Mouse (Mus musculus) layer of hippocampus, adult 8-10 months (tissue): ENCODE data around the gene Nfya. TPM values are rescaled to one million over a fixed set of nuclear protein-coding genes. Genes with fewer than 3 reads are reported as not detected.
"Not testable (repeated sequence)": the region's sequence is repeated elsewhere in the genome, so short reads cannot be mapped to it uniquely, and the experiment has no call there.

Experiments
- DNase-seq, 2 experiments: peaks; one replicate each; pipeline ENCODE4 v3.0.0; 2022; ENCODE audit warnings: low spot score in 2 of 2
- total RNA-seq, 4 experiments: library from RNA; stranded (reverse); gene quantifications; 2 replicates each; pipeline ENCODE4 v1.2.4; 2022

Nfya gene
- total RNA-seq, 4 experiments from 2014 or later, result 22.2 to 35.0 (median 27.9) TPM

GRCm38 (mm10) chr17:48401710-48402109 is 8.0 kb downstream of the Nfya start:
- DNase-seq, result no peak

GRCm38 (mm10) chr17:48392616-48393015 is 17.1 kb downstream of the Nfya start:
- peak in 1 of 2 experiments; percentile 33 for DNase-seq

DNA sequence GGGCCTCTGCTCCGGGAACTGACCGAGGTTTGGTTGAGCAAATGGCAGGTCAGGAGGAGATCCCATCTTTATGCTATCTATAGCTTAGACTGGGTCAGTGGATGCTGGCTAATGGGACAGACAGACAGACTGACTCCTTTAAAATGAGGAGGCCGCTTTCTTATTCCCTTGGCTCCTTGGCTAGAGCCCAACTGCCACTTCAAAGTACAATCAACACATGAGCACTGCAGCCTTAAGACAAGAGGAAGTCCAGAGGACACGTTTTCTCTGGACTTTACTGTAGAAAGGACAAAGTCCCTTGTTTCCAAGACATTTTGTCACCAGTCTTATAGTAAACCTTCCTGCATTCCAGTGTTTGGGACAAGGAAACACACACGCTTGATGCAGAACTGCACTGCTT is 18.3 kb downstream of the Nfya start:
- no peak for DNase-seq

- no peak for DNase-seq
These were observed 20.3 kb downstream of the Nfya start for GRCm38 (mm10) chr17:48389442-48389841.

GRCm38 (mm10) chr17:48388666-48389065 is 21.0 kb downstream of the Nfya start:
- no peak for DNase-seq

DNA sequence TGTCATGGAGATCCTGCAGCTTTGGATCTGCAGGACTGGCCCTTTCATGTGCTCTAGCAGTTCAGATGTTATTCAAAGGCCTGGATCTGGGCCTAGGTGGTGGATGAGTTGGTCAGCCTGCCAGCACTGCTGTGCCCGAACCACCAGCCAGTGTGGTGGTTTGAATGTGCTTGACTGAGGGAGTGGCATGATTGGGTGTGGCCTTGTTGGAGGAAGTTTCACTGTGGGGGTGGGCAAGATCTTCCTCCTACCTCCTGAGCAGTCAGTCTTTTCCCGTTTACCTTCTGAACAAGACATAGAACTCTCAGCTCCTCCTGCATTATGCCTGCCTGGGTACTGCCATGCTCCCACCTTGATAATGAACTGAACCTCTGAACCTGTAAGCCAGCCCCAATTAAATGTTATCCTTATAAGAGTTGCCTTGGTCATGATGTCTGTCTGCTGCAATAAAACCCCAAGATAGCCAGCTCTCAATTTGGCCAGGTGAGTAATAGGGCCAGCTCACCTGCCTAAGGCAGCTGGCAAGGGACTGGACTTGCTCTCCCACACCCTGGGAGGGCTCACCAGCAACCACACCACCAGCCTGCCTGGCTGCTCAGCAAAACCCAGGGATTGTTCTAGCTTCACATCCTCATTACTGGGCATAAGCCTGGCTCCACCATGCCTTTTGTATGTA is 23.8 kb downstream of the Nfya start:
- no peak for DNase-seq

GRCm38 (mm10) chr17:48379050-48379449 is 30.7 kb downstream of the Nfya start:
- DNase-seq, result no peak

GRCm38 (mm10) chr17:48376102-48376501 is 33.6 kb downstream of the Nfya start:
- no peak for DNase-seq

DNA sequence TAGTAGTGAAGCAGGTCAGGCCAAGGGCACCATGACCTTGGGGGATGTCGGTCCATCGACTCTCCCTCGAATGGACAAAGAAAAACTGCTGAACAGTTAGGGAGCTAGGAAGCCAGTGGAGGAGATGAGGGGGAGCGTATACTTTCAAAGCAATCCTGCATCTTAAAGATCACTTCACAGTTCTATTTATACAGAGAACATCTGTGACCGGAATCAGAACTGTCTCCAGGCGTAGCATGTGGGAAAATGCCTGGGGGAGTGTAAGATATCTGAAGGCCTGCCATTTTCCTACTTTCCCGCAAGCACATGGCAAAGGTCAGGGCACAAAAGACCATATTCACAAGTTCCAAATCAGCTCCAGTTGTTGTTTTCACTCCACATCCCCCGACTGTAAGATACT is 36.7 kb downstream of the Nfya start:
- no peak for DNase-seq

DNA sequence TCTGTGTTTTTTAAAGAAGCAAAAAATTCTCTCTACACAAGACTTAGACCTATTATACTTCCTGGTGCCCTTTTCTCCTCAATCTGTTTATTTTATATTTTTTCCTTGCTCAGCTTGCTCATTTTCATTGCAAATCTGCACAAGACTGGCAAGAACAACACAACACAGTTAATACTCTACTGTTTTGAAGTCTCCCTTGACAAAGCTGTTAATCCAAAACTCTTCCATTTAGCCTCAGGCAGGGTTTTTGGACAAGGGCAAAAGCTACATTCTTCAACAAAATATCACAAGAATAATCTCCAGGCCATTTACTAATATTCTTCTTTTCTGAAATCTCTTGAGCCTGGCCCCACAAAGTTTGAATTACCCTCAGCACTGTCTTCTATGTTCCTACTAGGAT is 38.1 kb downstream of the Nfya start:
- no peak for DNase-seq

GRCm38 (mm10) chr17:48366806-48367205 is 42.9 kb downstream of the Nfya start:
- no peak for DNase-seq

- DNase-seq, result no peak
These were observed 44.1 kb downstream of the Nfya start for GRCm38 (mm10) chr17:48365511-48366155.

GRCm38 (mm10) chr17:48363421-48363965 is 46.2 kb downstream of the Nfya start:
- no peak for DNase-seq

DNA sequence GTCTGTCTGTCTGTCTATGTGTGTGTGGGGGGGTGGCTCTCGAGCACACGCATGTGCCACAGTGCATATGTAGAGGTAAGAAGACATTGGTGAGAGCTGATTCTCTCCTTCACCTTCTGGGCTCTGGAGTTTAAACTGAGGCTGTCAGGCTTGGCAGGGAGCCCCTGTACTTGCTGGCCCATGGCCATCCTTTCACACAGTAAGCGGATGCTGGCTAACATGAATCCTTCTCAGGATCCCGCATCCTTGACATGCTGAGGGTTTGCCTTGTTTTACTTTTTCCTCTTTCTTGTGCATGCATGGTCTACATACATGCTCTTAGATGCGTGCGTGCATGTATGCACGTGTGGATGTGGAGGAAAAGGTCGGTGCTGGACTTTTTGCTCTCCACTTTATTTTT is 46.7 kb downstream of the Nfya start:
- peak in 1 of 2 experiments; percentile 26 for DNase-seq

DNA sequence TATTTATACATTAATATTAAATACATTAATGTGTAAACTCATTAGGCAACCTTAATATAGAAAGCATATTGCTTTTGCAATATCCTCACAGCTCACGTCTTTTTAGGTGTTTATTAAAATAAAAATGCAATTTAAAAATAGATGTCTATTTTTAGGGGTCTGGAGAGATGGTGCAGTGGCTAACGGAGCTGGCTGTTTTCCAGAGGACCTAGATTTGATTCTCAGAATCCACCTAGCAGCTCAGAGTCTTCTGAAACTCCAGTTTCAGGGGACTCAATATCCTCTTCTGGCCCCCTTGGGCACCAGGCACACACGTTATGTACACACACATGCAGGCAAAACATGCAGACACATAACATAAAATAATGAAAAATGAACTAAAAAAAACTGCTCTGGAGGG is 47.4 kb downstream of the Nfya start:
- no peak for DNase-seq

- no peak for DNase-seq
These were observed 49.2 kb downstream of the Nfya start for GRCm38 (mm10) chr17:48360462-48360861.

DNA sequence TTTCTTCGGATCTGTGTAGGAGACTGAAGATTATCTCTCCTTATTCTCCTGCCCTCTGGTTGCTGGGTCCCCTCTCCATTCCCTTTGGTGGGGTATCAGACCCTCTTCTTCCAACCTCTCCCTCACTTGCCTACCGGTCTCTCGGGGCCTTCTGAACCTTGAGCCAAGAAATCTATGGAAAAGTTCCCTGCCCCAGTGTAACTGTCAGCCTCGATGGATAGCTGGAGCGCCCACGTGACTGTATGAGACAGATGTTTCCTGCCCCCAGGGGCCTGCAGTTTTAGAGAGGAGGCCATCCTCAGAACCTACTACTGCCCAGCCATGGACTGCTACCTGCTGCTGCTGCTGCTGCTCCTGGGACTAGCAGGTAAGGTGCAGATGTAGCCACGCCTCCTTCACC is 50.1 kb downstream of the Nfya start, which contains the start of gene Treml1:
Gene Treml1, plus strand, starts transcription at position 301 of the 400 bp plus-strand sequence.
- no peak for DNase-seq

DNA sequence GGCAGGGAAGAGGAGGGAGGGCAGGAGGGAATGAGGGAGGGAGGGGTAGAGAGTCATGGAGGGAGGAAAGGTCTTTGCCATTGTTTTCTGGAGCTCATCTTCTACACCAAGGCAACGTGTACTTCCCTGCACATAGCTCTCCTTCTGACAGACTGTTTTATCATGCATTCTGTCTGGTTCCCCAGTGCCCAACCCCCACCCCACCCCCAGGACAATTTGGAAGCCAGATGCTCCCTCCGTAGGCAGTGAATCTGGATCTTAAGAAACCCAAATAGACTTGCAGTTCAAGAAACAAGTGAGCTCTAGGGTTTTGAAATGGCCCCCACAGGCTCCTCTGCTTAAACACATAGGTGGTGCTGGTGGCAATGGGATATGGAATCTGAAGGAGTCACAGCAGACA is 51.8 kb downstream of the Nfya start:
- no peak for DNase-seq

DNA sequence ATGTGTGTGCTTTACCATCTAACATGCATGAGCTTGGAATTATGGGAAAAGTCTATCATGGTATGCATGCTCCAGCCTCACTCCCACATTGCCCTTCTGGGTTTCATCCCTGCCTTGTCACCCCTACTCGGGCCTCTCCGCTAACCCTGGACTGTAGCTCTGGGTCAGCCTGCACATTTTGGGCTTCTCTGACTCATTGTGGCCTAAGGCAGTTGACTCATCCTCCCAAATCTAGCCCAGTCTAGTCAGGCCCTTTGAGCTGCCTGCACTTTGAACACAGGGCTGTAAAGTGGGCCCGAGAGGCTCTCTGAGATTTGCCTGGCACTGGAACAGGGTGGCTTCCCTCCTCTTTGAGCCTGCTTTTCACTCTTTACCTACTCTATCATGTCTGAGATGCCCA is 53.9 kb downstream of the Nfya start:
- no peak for DNase-seq

DNA sequence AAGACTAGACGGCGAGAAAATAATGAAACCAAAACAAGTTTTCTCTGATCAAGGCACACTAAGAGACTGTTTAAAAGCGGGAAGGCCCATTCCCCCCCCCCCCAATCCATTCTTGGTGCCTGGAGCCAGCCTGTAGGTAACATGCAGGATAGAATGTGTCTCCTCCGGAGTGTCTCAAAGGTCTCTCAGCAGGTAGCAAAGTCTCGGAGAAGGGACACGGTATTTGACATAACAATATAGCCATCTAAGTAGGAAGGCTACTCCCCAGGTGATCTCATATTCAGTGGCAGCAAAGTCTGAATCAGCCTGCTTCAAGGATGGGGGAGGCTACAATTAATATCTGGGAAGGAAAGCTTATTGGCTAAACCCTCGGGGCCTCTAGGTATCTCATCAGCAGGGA is 56.7 kb downstream of the Nfya start:
- not testable (repeated sequence) for DNase-seq

DNA sequence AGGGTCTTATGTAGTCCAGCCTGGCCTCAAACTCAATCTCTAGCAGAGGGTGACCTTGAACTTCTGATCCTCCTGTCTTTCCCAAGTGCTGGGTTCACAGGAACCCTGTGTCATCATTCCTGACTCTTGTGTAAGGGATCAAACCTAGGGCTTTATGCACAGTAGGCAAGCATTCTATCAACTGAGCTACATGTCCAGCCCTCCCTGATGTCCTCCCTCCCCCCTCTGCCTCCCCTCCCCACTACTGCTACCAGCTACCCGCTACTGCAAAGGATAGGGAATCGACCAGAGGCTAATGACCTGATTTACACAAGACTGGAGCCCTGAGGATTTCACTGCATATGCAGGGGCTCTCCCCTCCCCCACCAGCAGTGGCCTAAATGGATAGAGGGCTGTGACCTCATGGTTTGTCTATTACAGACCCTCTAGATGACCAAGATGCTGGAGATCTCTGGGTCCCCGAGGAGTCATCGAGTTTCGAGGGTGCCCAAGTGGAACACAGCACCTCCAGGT is 59.0 kb downstream of the Nfya start:
- no peak for DNase-seq

DNA sequence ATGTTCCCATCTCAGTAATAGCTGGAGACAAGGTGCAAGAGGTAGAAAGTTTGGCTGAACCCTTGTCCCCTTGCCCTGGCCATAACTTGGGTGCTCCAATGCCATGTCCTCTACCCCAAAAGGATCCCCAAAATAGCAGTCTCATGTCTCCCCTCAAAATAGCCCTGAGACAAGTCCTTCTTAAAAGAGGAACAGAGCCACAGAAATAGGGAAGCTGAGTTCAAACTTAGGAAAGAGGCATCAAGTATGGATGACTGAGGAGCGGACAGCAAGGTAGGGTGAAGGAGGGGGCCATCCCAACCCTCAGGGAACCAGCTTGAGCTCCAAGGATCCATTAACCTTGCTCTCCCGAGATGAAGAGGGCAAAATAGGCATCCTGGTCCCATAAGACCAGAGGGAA is 62.4 kb downstream of the Nfya start:
- no peak for DNase-seq

DNA sequence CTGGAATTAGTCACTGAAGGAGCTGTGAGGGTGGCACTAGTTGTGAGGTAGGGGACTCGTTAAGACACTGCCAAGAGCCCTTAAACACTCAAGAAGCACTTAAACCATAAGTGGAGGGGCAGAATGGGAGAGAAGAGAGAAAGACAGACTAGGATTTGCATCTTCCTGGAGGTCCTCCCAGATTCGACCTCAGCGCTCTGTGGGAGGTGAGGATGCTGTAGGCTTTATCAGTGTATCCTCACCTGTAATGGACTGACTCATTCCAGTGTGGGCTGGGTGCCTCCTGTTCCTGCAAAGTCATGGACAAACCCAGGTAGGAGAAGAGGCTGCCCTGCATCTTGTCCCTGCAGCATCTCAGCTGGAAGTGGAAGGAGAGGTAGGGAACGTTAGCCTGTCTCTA is 62.9 kb downstream of the Nfya start:
- no peak for DNase-seq
